Mouse (Mus musculus) small intestine, adult 2 months (tissue): ENCODE measurements around the gene Gm7879. TPM values are rescaled to one million over a fixed set of nuclear protein-coding genes. Genes with fewer than 3 reads are reported as not detected.

Source experiments
- H3K27ac ChIP-seq: fragments of 200-500 bp; 2 replicates; pipeline ENCODE4 v1.5.1; 2012; ENCODE audit warnings: low read depth, low read length, control low read depth, inconsistent platforms; ENCODE audit not compliant: insufficient read depth
- H3K27me3 ChIP-seq: fragments of 200-500 bp; 2 replicates; pipeline ENCODE4 v1.6.1; 2012; ENCODE audit warnings: mild to moderate bottlenecking, moderate library complexity, low read length, inconsistent platforms; ENCODE audit not compliant: control insufficient read depth, insufficient read depth
- H3K36me3 ChIP-seq: fragments of 200-500 bp; 2 replicates; pipeline ENCODE4 v1.6.1; 2012; ENCODE audit warnings: mild to moderate bottlenecking, low read length, control low read depth, inconsistent platforms; ENCODE audit not compliant: control insufficient read depth, insufficient read depth
- H3K4me1 ChIP-seq: fragments of 200-500 bp; 2 replicates; pipeline ENCODE4 v1.6.1; 2012; ENCODE audit warnings: low read length, inconsistent platforms, mixed read lengths; ENCODE audit not compliant: control insufficient read depth, insufficient read depth, insufficient read length
- H3K4me3 ChIP-seq: fragments of 200-500 bp; 2 replicates; pipeline ENCODE4 v1.5.1; 2012; ENCODE audit warnings: low read depth, mild to moderate bottlenecking, control low read depth, inconsistent platforms, low read length, moderate library complexity
- CTCF ChIP-seq: fragments of 200-500 bp; IDR thresholded peaks from 2 replicates; pipeline ENCODE4 v1.5.1; 2012; ENCODE audit warnings: low read depth, mild to moderate bottlenecking, control low read depth, inconsistent platforms, low read length, moderate library complexity, mixed read lengths; ENCODE audit not compliant: insufficient replicate concordance, insufficient read length; ENCODE audit errors: extremely low read depth
- POLR2A ChIP-seq: fragments of 200-500 bp; IDR thresholded peaks from 2 replicates; pipeline ENCODE4 v1.6.1; 2012; ENCODE audit warnings: low read depth, mild to moderate bottlenecking, control low read depth, inconsistent platforms, low read length, moderate library complexity
- WGBS: fragments of 180-500 bp; shearing (Covaris S2); methylation state at CpG from one replicate; pipeline ENCODE4 v1.1.7; 2018; 5-methylcytosine and 5-hydroxymethylcytosine counted together
- polyA plus RNA-seq: library from polyadenylated mRNA; depleted of rRNA; stranded (reverse); fragments of >200 nt; gene quantifications from 2 replicates; pipeline ENCODE4 v1.2.3, GENCODE M21; 2012; rRNA removed

Gene Gm7879
- polyA plus RNA-seq, 1 experiment = not detected

DNA sequence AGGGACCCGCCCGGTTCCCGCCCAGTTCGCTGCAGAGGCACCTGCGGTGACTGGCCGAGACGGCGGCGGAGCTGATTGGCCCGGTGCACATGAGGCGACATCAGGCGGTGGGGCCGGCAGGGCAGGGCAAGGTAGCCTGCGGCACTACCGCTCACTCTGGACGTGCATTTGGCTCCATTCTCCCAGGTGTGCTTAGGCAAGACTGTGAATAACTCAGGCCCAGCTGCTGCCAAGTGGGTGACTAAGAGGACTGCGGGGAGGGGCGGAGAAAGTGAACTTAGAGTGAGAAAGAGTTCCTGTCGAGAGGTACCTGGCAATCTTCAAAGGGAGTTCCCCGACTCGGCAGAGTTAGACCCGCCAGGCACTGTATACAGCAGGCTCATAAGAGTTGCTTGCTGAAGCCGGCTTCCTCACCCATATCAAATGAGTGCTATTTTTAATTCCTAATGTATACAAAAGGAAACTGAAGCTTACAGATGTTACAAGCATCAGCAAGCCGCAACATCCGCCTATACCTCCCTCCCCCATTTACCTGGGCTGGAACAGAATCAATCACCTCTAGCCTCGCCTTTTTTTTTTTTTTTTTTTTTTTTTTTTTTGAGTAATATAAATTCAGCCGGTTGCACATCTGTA is 35.3 kb downstream of the Gm7879 start:
- Histone ChIP-seq H3K4me3 (peak overlapping the region; percentile 48), H3K27ac (peak overlapping the region; percentile 98), H3K36me3 (no peaks in the 10 kb centered on the region), H3K27me3 (no peaks in the 10 kb centered on the region), H3K4me1 (peaks cover 26% of the 10 kb centered on the region; the same call in 1 of the 2 replicates)
- 3% methylated on average over 27 of the region's 27 CpGs for WGBS
- peak; percentile 81 for TF ChIP-seq POLR2A
- TF ChIP-seq CTCF = no peak; the same call in 1 of the 2 replicates

DNA sequence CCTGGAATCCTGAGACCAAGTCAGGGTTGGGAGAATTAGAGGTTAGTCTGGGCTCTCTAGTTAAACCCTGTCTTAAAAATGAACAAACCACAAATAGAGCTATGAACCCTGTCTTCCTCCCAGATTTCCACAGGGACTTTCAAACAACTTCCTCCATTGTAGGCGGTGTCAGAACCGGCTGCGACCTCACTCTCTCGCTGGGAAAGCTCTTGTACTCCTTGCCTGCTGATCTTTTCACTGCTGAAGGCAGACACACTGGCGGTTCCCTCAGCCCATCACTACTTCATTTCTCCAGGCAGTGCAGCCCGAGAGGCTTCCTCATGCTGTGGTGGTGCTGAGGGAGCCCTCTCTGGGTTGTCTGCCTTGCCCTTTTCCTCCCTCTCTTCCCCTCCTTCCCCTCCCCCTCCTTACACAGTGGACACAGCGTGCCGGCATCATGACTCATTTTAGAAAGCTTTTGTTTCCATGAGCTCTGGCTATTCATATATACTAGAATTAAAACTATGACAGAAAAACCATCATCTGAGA is 35.9 kb downstream of the Gm7879 start:
- no peaks in the 10 kb centered on the region for H3K27me3 ChIP-seq
- WGBS = under 1% methylated on average over 8 of the region's 8 CpGs
- peak overlapping the region; percentile 53 for H3K4me3 ChIP-seq
- no peak for TF ChIP-seq CTCF
- TF ChIP-seq POLR2A = no peak
- H3K36me3 ChIP-seq = no peaks in the 10 kb centered on the region
- H3K4me1 ChIP-seq = peaks cover 26% of the 10 kb centered on the region; the same call in 1 of the 2 replicates
- H3K27ac ChIP-seq = peak overlapping the region; percentile 98

DNA sequence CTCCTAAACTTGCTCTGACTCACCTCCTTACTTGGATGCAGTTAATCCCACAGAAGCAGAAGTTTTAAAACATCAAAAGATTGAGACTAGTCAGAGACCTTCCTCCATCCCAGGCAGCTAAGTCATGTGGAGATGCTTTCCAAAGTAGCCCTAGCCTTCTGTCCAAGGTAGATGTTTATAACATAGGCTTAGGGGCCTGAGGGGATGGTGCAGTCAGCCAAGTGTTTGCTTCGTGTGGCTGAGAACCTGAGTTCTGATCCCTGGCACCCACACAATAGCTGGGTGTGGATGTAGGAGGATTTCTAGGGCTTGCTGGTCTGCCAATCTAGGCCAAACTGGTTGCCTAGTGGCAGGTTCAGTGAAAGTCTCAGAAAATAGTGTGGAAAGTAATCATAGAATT is 40.3 kb downstream of the Gm7879 start:
- Histone ChIP-seq H3K36me3 (no peaks in the 10 kb centered on the region), H3K4me1 (peaks cover 6% of the 10 kb centered on the region; the same call in 1 of the 2 replicates), H3K27me3 (no peaks in the 10 kb centered on the region), H3K27ac (no peak overlapping the region), H3K4me3 (no peak overlapping the region)
- no peak for TF ChIP-seq POLR2A
- TF ChIP-seq CTCF = no peak
- 55% methylated on average over 1 of the region's 1 CpGs for WGBS

DNA sequence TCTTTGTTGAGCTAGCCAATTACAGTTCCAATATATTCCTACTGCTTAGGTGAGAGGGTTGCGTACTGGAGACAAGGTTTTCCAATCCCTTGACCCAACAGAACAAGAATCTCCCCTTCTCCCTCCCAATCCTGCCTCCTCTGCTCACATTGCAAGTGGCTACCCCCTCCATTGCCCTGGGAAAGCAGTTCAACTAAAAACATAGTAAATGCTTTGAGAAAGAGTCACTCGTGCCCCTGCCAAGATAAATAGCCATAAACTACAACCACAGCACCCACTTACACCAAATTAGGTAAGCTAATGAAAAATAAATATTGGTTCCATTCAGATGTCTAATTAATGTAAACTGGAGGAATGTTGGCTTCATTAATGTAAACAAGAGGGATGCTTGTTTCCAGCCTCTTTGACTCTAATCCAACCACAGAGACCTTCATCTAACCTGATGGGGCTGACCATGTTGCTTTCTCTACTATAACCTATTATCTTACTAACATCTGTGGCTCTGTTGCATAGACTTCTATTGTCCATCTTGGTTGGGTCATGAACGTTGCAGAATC is 47.0 kb downstream of the Gm7879 start:
- H3K4me3 ChIP-seq = no peak overlapping the region
- H3K36me3 ChIP-seq = no peaks in the 10 kb centered on the region
- H3K27ac ChIP-seq = no peak overlapping the region
- TF ChIP-seq CTCF (no peak), POLR2A (no peak)
- whole genome bisulfite sequencing = 74% methylated on average over 3 of the region's 3 CpGs
- no peaks in the 10 kb centered on the region for H3K27me3 ChIP-seq
- H3K4me1 ChIP-seq = no peaks in the 10 kb centered on the region

DNA sequence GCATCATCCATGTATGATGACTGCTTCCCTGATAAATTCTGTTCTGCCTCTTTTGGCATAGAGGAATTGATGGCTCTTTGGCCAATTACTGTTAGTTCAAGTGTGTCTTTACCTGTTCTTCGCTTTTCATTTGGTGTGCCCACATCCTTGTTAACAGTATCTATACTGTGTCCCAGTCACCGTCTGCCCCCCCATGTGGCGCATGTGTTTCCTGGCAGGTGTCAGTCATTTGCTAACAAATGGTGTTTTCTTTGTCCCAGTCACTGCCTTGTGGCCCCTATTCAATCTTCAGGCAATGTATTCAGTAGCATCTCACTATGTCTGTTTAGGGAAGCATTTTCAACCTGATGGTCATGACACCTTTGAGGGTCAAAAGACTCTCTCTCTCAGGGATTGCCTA is 48.1 kb downstream of the Gm7879 start:
- Histone ChIP-seq H3K4me3 (no peak overlapping the region), H3K27ac (no peak overlapping the region), H3K27me3 (no peaks in the 10 kb centered on the region), H3K4me1 (no peaks in the 10 kb centered on the region), H3K36me3 (no peaks in the 10 kb centered on the region)
- TF ChIP-seq CTCF (no peak), POLR2A (no peak)
- 94% methylated on average over 3 of the region's 3 CpGs for WGBS

Other genes with a start within 250 kb of the Gm7879 start
- gene Bst1, start 94.3 kb upstream of the Gm7879 start, polyA plus RNA-seq = 25.9 and 87.8 TPM in 2 replicates
- 12.0 and 25.8 TPM in 2 replicates for gene Fbxl5, start 91.5 kb upstream of the Gm7879 start, polyA plus RNA-seq
- 12.4 and 17.6 TPM in 2 replicates for gene Cd38, start 44.6 kb upstream of the Gm7879 start, polyA plus RNA-seq
- gene Fgfbp1, start 68.6 kb downstream of the Gm7879 start, polyA plus RNA-seq = 3.1 and 8.9 TPM in 2 replicates
- 3.1 and 5.9 TPM in 2 replicates for gene Prom1, start 188.9 kb downstream of the Gm7879 start, polyA plus RNA-seq